Mouse (Mus musculus) kidney, adult 2 months (tissue): ENCODE measurements at regions not wholly inside any gene's neighbourhood (a gene's known extent, or its start where the extent isn't known, plus 50 kb on each side); places are given as distances from the start of the nearest gene placed in this dataset.

Source experiments
- DNase-seq: peaks from one replicate; pipeline ENCODE4 v3.0.0; 2021
- H3K27ac ChIP-seq: fragments of 200-500 bp; 2 replicates; pipeline ENCODE4 v1.5.1; 2012; ENCODE audit warnings: low read depth, low read length, control low read depth, inconsistent platforms; ENCODE audit not compliant: insufficient read depth
- H3K27me3 ChIP-seq: fragments of 200-500 bp; replicated peaks from 2 replicates; pipeline ENCODE4 v1.6.1; 2012; ENCODE audit warnings: mild to moderate bottlenecking, moderate library complexity, low read length, inconsistent platforms; ENCODE audit not compliant: control insufficient read depth, insufficient read depth
- H3K36me3 ChIP-seq: fragments of 200-500 bp; 2 replicates; pipeline ENCODE4 v1.6.1; 2012; ENCODE audit warnings: mild to moderate bottlenecking, moderate library complexity, low read length, inconsistent platforms; ENCODE audit not compliant: control insufficient read depth, insufficient read depth
- H3K4me1 ChIP-seq: fragments of 200-500 bp; 2 replicates; pipeline ENCODE4 v1.6.1; 2011; ENCODE audit warnings: low read length; ENCODE audit not compliant: control insufficient read depth, insufficient read depth
- H3K4me3 ChIP-seq: fragments of 200-500 bp; 2 replicates; pipeline ENCODE4 v1.5.1; 2011; ENCODE audit warnings: mild to moderate bottlenecking, low read depth, low read length, control low read depth; ENCODE audit not compliant: insufficient read depth
- CTCF ChIP-seq: fragments of 200-500 bp; conservative IDR thresholded peaks from 2 replicates; pipeline ENCODE4 v1.5.1; 2011; ENCODE audit warnings: low read depth, mild to moderate bottlenecking, control low read depth, low read length, moderate library complexity, mixed read lengths; ENCODE audit not compliant: insufficient read depth, insufficient read length
- POLR2A ChIP-seq: fragments of 200-500 bp; IDR thresholded peaks from one replicate; pipeline ENCODE4 v1.6.1; 2011; ENCODE audit warnings: low read depth, low read length, control low read depth
- WGBS: fragments of 180-500 bp; shearing (Covaris S2); methylation state at CpG from one replicate; pipeline ENCODE4 v1.1.7; 2018; 5-methylcytosine and 5-hydroxymethylcytosine counted together

- H3K27ac ChIP-seq: no peak overlapping the region
These were observed 135.2 kb upstream of the Tbx20 start for GRCm38 (mm10) chr9:24909086-24909979.

GRCm38 (mm10) chr9:24910738-24911137, 136.6 kb upstream of the Tbx20 start:
- WGBS: 62% methylated on average over 5 of the region's 5 CpGs
- H3K27me3 ChIP-seq: no peaks in the 10 kb centered on the region
- H3K4me1 ChIP-seq: no peaks in the 10 kb centered on the region
- TF ChIP-seq POLR2A (no peak), CTCF (no peak)
- no peak for DNase-seq
- no peak overlapping the region for H3K27ac ChIP-seq
- H3K4me3 ChIP-seq: no peak overlapping the region
- no peaks in the 10 kb centered on the region for H3K36me3 ChIP-seq

More at GRCm38 (mm10) chr9:24909086-24909979, 135.2 kb upstream of the Tbx20 start:
- WGBS: 78% methylated on average over 8 of the region's 8 CpGs
- DNase-seq: no peak
- no peak for TF ChIP-seq POLR2A
- TF ChIP-seq CTCF: no peak
- no peaks in the 10 kb centered on the region for H3K27me3 ChIP-seq
- H3K4me3 ChIP-seq: no peak overlapping the region
- no peaks in the 10 kb centered on the region for H3K36me3 ChIP-seq
- no peaks in the 10 kb centered on the region for H3K4me1 ChIP-seq

- Histone ChIP-seq H3K4me3 (no peak overlapping the region), H3K27me3 (no peaks in the 10 kb centered on the region), H3K27ac (no peak overlapping the region), H3K4me1 (no peaks in the 10 kb centered on the region), H3K36me3 (no peaks in the 10 kb centered on the region)
- WGBS: 77% methylated on average over 9 of the region's 9 CpGs
- no peak for DNase-seq
- TF ChIP-seq POLR2A (no peak), CTCF (no peak)
These were observed 145.9 kb upstream of the Tbx20 start for GRCm38 (mm10) chr9:24920031-24920445.

GRCm38 (mm10) chr9:24922051-24922860, 148.2 kb upstream of the Tbx20 start:
- H3K27ac ChIP-seq: no peak overlapping the region
- no peaks in the 10 kb centered on the region for H3K36me3 ChIP-seq
- H3K4me1 ChIP-seq: no peaks in the 10 kb centered on the region
- H3K4me3 ChIP-seq: no peak overlapping the region
- TF ChIP-seq POLR2A (no peak), CTCF (no peak)
- H3K27me3 ChIP-seq: no peaks in the 10 kb centered on the region
- DNase-seq: no peak
- WGBS: 76% methylated on average over 4 of the region's 4 CpGs

GRCm38 (mm10) chr9:24923514-24923913, 149.4 kb upstream of the Tbx20 start:
- no peak overlapping the region for H3K4me3 ChIP-seq
- no peak for TF ChIP-seq POLR2A
- DNase-seq: no peak
- H3K4me1 ChIP-seq: no peaks in the 10 kb centered on the region
- no peaks in the 10 kb centered on the region for H3K27me3 ChIP-seq
- no peaks in the 10 kb centered on the region for H3K36me3 ChIP-seq
- no peak overlapping the region for H3K27ac ChIP-seq
- 85% methylated on average over 5 of the region's 5 CpGs for WGBS

GRCm38 (mm10) chr9:24937731-24938130, 151.5 kb upstream of the Gm10181 start:
- no peak overlapping the region for H3K27ac ChIP-seq
- H3K27me3 ChIP-seq: no peaks in the 10 kb centered on the region
- peak; percentile 53 for TF ChIP-seq CTCF
- TF ChIP-seq POLR2A: no peak
- H3K36me3 ChIP-seq: no peaks in the 10 kb centered on the region
- WGBS: 49% methylated on average over 3 of the region's 3 CpGs
- no peak overlapping the region for H3K4me3 ChIP-seq
- no peaks in the 10 kb centered on the region for H3K4me1 ChIP-seq
- DNase-seq: peak; percentile 2

GRCm38 (mm10) chr9:24942943-24943342, 146.3 kb upstream of the Gm10181 start:
- Histone ChIP-seq H3K36me3 (no peaks in the 10 kb centered on the region), H3K27me3 (no peaks in the 10 kb centered on the region), H3K27ac (no peak overlapping the region), H3K4me1 (no peaks in the 10 kb centered on the region), H3K4me3 (no peak overlapping the region)
- 70% methylated on average over 5 of the region's 5 CpGs for WGBS
- no peak for DNase-seq
- no peak for TF ChIP-seq CTCF
- no peak for TF ChIP-seq POLR2A
